Mouse (Mus musculus) CH12.LX (cell line): ENCODE results near the gene Adamtsl1.

Source experiments
- CTCF ChIP-seq, 2 experiments: IDR thresholded peaks in 1 of 2; conservative IDR thresholded peaks in 1 of 2; 2 replicates each; pipeline ENCODE4 v1.5.1; 2011 to 2012; ENCODE audit warnings: low read depth in 2 of 2, low read length in 2 of 2, improper control_type of control experiment in 1 of 2, inconsistent platforms in 1 of 2, mild to moderate bottlenecking in 1 of 2, moderate library complexity in 1 of 2
- NELFE ChIP-seq: IDR thresholded peaks from 2 replicates; pipeline ENCODE4 v1.6.1; 2011; ENCODE audit warnings: low read depth, low read length, improper control_type of control experiment
- POLR2A ChIP-seq: IDR thresholded peaks from 2 replicates; pipeline ENCODE4 v1.6.1; 2011; ENCODE audit warnings: low read depth, mild to moderate bottlenecking, improper control_type of control experiment, low read length
- SMC3 ChIP-seq: IDR thresholded peaks from 2 replicates; pipeline ENCODE4 v1.6.1; 2011; ENCODE audit warnings: low read depth, low read length, improper control_type of control experiment
- ZC3H11A ChIP-seq: IDR thresholded peaks from 2 replicates; pipeline ENCODE4 v1.6.1; 2012; ENCODE audit warnings: low read depth, mild to moderate bottlenecking, inconsistent platforms, low read length, improper control_type of control experiment
- ZMIZ1 ChIP-seq: IDR thresholded peaks from 2 replicates; pipeline ENCODE4 v1.6.1; 2012; ENCODE audit warnings: low read depth, mild to moderate bottlenecking, inconsistent platforms, low read length, improper control_type of control experiment
- ZNF384 ChIP-seq: IDR thresholded peaks from 2 replicates; pipeline ENCODE4 v1.6.1; 2012; ENCODE audit warnings: low read depth, low read length, improper control_type of control experiment, inconsistent platforms

DNA sequence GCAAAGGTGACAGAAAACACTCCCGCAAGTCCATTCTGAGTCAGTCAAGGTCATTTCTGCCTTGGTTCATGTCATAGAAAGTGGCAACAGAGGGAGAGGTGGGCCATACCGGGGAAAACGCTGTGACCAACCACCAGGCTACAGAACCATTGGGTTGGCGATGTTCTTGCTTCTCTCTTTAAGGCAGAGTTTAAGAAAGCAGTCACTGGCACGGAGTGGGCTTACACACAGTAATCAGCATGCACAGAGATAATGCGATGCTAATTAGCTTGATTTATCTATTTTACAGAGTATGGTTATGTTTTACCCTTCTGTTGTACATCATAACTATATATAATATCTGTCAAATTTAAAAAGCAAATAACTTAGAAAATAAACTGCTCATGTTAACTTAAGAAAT is 531.5 kb downstream of the Adamtsl1 start:
- TF ChIP-seq POLR2A (no peak), ZC3H11A (no peak), ZNF384 (no peak), SMC3 (no peak), CTCF (conservative IDR thresholded peaks at IDR 0.05 in 1 of 2, IDR thresholded peaks at IDR 0.05 in 1 of 2; ENCODE audit: low read depth in 2 of 2, low read length in 2 of 2) (no peak), NELFE (no peak), ZMIZ1 (no peak)
